Mouse (Mus musculus): ENCODE data around the gene Igsf9b.

DNA sequence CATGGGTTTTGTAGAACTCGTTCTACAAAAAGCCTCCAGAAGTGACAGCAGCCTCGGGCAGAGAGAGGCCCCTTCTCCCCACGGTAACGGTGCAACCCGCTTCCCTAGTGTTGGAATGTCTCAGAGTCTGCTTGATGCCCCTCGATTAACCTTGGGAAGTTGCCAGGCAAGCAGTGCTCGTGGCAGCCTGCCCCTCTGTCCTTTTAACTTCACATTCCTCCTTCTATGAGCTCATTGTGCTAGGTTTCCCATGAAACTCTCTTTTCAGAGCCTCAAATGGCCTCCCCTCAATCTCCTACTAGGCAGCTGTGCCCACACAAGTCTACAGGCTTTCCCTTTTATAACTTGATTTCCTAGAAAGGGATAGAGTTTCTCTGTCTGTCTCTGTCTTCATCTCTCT lies 10.6 kb upstream of the Igsf9b start:
- TF ChIP-seq CHD2 (IDR thresholded peaks at IDR 0.05; ENCODE audit: low read length), result no peak
- TF ChIP-seq MAX (IDR thresholded peaks at IDR 0.05; ENCODE audit: low read length), result no peak
- no peak for TF ChIP-seq CTCF (conservative IDR thresholded peaks at IDR 0.05 in 1 of 2, IDR thresholded peaks at IDR 0.05 in 1 of 2; ENCODE audit: low read depth in 2 of 2, low read length in 2 of 2)
- TF ChIP-seq EP300 (IDR thresholded peaks at IDR 0.05; ENCODE audit: low read length), result no peak
- no peak for TF ChIP-seq GABPA (IDR thresholded peaks at IDR 0.05; ENCODE audit: insufficient replicate concordance, low read depth, low read length)
- TF ChIP-seq MAZ (IDR thresholded peaks at IDR 0.05; ENCODE audit: low read depth, low read length), result no peak
- TF ChIP-seq NELFE (IDR thresholded peaks at IDR 0.05; ENCODE audit: low read depth, low read length), result no peak
- no peak for TF ChIP-seq SIN3A (IDR thresholded peaks at IDR 0.05; ENCODE audit: low read length)
- no peak for TF ChIP-seq POLR2A (IDR thresholded peaks at IDR 0.05; ENCODE audit: low read depth, low read length)
- no peak for TF ChIP-seq CHD1 (IDR thresholded peaks at IDR 0.05; ENCODE audit: low read depth, low read length)
- TF ChIP-seq BHLHE40 (IDR thresholded peaks at IDR 0.05; ENCODE audit: low read depth, low read length), result no peak
- TF ChIP-seq ZKSCAN1 (IDR thresholded peaks at IDR 0.05; ENCODE audit: borderline replicate concordance, low read depth, low read length), result no peak
- no peak for TF ChIP-seq HCFC1 (IDR thresholded peaks at IDR 0.05; ENCODE audit: low read depth, low read length)

All from CH12.LX (cell line).